Mouse (Mus musculus) ES-Bruce4 (cell line): ENCODE results near the gene Fgfr2.

Experiments used
- CTCF ChIP-seq: IDR thresholded peaks from one replicate; pipeline ENCODE4 v1.8.1; 2011; ENCODE audit warnings: low read depth, low read length
- POLR2A ChIP-seq: IDR thresholded peaks from one replicate; pipeline ENCODE4 v1.8.1; 2011; ENCODE audit warnings: low read length; ENCODE audit not compliant: insufficient read depth

DNA sequence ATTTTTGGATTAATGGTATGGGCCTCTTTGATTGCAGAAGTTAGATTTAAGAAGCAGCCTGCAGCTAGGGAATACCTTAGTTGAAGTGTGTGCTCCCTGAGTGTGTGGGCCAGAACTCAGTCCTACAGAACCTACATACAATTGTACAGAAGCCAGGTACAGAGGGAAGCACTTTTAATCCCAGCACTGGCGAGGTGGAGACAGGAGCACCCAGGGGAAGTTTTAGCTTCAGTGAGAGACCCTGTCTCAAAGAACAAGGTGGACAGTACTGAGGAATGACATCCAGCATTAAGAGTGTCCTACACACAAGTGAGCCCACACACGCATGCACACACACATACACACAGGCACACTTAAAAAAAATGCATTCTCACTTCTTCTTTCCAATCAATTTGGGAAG is 2545.1 kb downstream of the Fgfr2 start:
- TF ChIP-seq CTCF (no peak), POLR2A (no peak)
